Mouse (Mus musculus) left cerebral cortex, postnatal 25 days (tissue): ENCODE measurements at regions not wholly inside any gene's neighbourhood (a gene's known extent, or its start where the extent isn't known, plus 50 kb on each side); places are given as distances from the start of the nearest gene placed in this dataset.

Experiments used
- DNase-seq, 2 experiments: peaks; one replicate each; pipeline ENCODE4 v3.0.0; 2022; ENCODE audit warnings: low spot score in 2 of 2, mixed read lengths in 1 of 2
- intact Hi-C: fragments of 180-260 bp; cut with DNase I; formaldehyde crosslinking; loops from one replicate; pipeline ENCODE4 v1.15.1; 2025

- intact Hi-C loops: no loop called here
- DNase-seq: no peak
Measured at GRCm38 (mm10) chr7:74065449-74066099, 52.1 kb upstream of the St8sia2 start.
